Mouse (Mus musculus) regulatory T cell (primary cell): ENCODE data around the gene Foxp3.

ENCODE experiments used
- in situ Hi-C: fragments of 300-600 bp; cut with MboI, MseI; formaldehyde crosslinking; loops from one replicate; pipeline ENCODE4 v1.15.1; 2025; ENCODE audit warnings: high pct_unique_total_duplicates

Gene Foxp3

GRCm38 (mm10) chrX:7610536-7611258, 37.3 kb downstream of the Foxp3 start:
- in situ Hi-C loops, result no loop called here

- in situ Hi-C loops, result no loop called here
Observed at GRCm38 (mm10) chrX:7617889-7618551, 44.6 kb downstream of the Foxp3 start.

- in situ Hi-C loops, result no loop called here
Observed at GRCm38 (mm10) chrX:7632560-7632959, 59.1 kb downstream of the Foxp3 start.

GRCm38 (mm10) chrX:7635101-7635500, 61.7 kb downstream of the Foxp3 start:
- in situ Hi-C loops, result no loop called here

- in situ Hi-C loops, result no loop called here
Observed at GRCm38 (mm10) chrX:7638401-7639091, 65.1 kb downstream of the Foxp3 start, which contains the start of gene Syp. Gene Syp, plus strand, starts transcription at chrX:7638471.

- in situ Hi-C loops, result no loop called here
Observed at GRCm38 (mm10) chrX:7639536-7640325, 66.3 kb downstream of the Foxp3 start.

GRCm38 (mm10) chrX:7640785-7641184, 67.3 kb downstream of the Foxp3 start:
- in situ Hi-C loops, result no loop called here
